Mouse (Mus musculus) brown adipose tissue, adult 24 weeks (tissue): ENCODE measurements around the gene Aym1. TPM values are rescaled to one million over a fixed set of nuclear protein-coding genes. Genes with fewer than 3 reads are reported as not detected.

Experiments used
- H3K27ac ChIP-seq: fragments of 200-500 bp; replicated peaks from 2 replicates; pipeline ENCODE4 v1.5.1; 2012; ENCODE audit warnings: low read depth, mild to moderate bottlenecking, low read length
- H3K4me1 ChIP-seq: fragments of 200-500 bp; 2 replicates; pipeline ENCODE4 v1.6.1; 2012; ENCODE audit warnings: low read length, mixed read lengths; ENCODE audit not compliant: control insufficient read depth, insufficient read depth, insufficient read length
- H3K4me3 ChIP-seq: fragments of 200-500 bp; 2 replicates; pipeline ENCODE4 v1.5.1; 2012; ENCODE audit warnings: low read depth, mild to moderate bottlenecking, low read length, moderate library complexity; ENCODE audit not compliant: insufficient read depth
- polyA plus RNA-seq: library from polyadenylated mRNA; stranded (reverse); fragments of >200 nt; gene quantifications from 2 replicates; pipeline ENCODE4 v1.2.4, GENCODE M21; 2012; ENCODE audit not compliant: missing spikeins, insufficient read depth, insufficient read length

Gene Aym1
- polyA plus RNA-seq, 1 experiment: not detected

- Histone ChIP-seq H3K4me1 (no peaks in the 10 kb centered on the region), H3K4me3 (no peak overlapping the region), H3K27ac (no peak overlapping the region)
These were observed 12.3 kb downstream of the Aym1 start for GRCm38 (mm10) chr5:113369262-113369868.

GRCm38 (mm10) chr5:113372449-113372848 is 15.4 kb downstream of the Aym1 start:
- Histone ChIP-seq H3K4me1 (no peaks in the 10 kb centered on the region), H3K4me3 (no peak overlapping the region), H3K27ac (no peak overlapping the region)

GRCm38 (mm10) chr5:113372995-113373950 is 16.2 kb downstream of the Aym1 start:
- Histone ChIP-seq H3K27ac (no peak overlapping the region), H3K4me3 (no peak overlapping the region), H3K4me1 (no peaks in the 10 kb centered on the region)

- H3K4me1 ChIP-seq: no peaks in the 10 kb centered on the region
- no peak overlapping the region for H3K4me3 ChIP-seq
- H3K27ac ChIP-seq: no peak overlapping the region
These were observed 17.2 kb downstream of the Aym1 start for GRCm38 (mm10) chr5:113374290-113374689.

GRCm38 (mm10) chr5:113375783-113376182 is 18.7 kb downstream of the Aym1 start:
- Histone ChIP-seq H3K4me3 (no peak overlapping the region), H3K27ac (no peak overlapping the region), H3K4me1 (no peaks in the 10 kb centered on the region)

- H3K4me1 ChIP-seq: no peaks in the 10 kb centered on the region
- no peak overlapping the region for H3K27ac ChIP-seq
- no peak overlapping the region for H3K4me3 ChIP-seq
These were observed 19.2 kb downstream of the Aym1 start for GRCm38 (mm10) chr5:113376292-113376691.

GRCm38 (mm10) chr5:113379416-113379815 is 22.3 kb downstream of the Aym1 start:
- H3K4me1 ChIP-seq: no peaks in the 10 kb centered on the region
- H3K27ac ChIP-seq: no peak overlapping the region
- H3K4me3 ChIP-seq: no peak overlapping the region

- Histone ChIP-seq H3K4me1 (no peaks in the 10 kb centered on the region), H3K27ac (no peak overlapping the region), H3K4me3 (no peak overlapping the region)
These were observed 23.5 kb downstream of the Aym1 start for GRCm38 (mm10) chr5:113380553-113380952.

GRCm38 (mm10) chr5:113382580-113382979 is 25.5 kb downstream of the Aym1 start:
- no peak overlapping the region for H3K27ac ChIP-seq
- no peaks in the 10 kb centered on the region for H3K4me1 ChIP-seq
- no peak overlapping the region for H3K4me3 ChIP-seq

GRCm38 (mm10) chr5:113393766-113394165 is 36.7 kb downstream of the Aym1 start:
- no peak overlapping the region for H3K4me3 ChIP-seq
- no peak overlapping the region for H3K27ac ChIP-seq
- H3K4me1 ChIP-seq: no peaks in the 10 kb centered on the region

- no peaks in the 10 kb centered on the region for H3K4me1 ChIP-seq
- H3K4me3 ChIP-seq: no peak overlapping the region
- no peak overlapping the region for H3K27ac ChIP-seq
These were observed 39.3 kb downstream of the Aym1 start for GRCm38 (mm10) chr5:113396286-113396934.

GRCm38 (mm10) chr5:113397443-113398317 is 40.6 kb downstream of the Aym1 start:
- Histone ChIP-seq H3K4me1 (no peaks in the 10 kb centered on the region), H3K4me3 (no peak overlapping the region), H3K27ac (no peak overlapping the region)

GRCm38 (mm10) chr5:113402702-113403101 is 45.6 kb downstream of the Aym1 start:
- H3K27ac ChIP-seq: no peak overlapping the region
- H3K4me3 ChIP-seq: no peak overlapping the region
- H3K4me1 ChIP-seq: no peaks in the 10 kb centered on the region

GRCm38 (mm10) chr5:113407346-113407745 is 50.3 kb downstream of the Aym1 start:
- H3K4me1 ChIP-seq: no peaks in the 10 kb centered on the region
- H3K4me3 ChIP-seq: no peak overlapping the region
- H3K27ac ChIP-seq: no peak overlapping the region
